Mouse (Mus musculus) adrenal gland, postnatal 0 days (tissue): Measurements from ENCODE around the gene Vmn1r93. TPM values are rescaled to one million over a fixed set of nuclear protein-coding genes. Genes with fewer than 3 reads are reported as not detected.

Source experiments
- polyA plus RNA-seq: library from polyadenylated mRNA; unstranded; fragments of >200 nt; fragmentation: Nextera tagmentation; extraction: Ambion mirVana; gene quantifications from 2 replicates; pipeline ENCODE4 v1.2.1, GENCODE M21; 2015

Vmn1r93 gene
- not detected in 2 replicates for polyA plus RNA-seq

DNA sequence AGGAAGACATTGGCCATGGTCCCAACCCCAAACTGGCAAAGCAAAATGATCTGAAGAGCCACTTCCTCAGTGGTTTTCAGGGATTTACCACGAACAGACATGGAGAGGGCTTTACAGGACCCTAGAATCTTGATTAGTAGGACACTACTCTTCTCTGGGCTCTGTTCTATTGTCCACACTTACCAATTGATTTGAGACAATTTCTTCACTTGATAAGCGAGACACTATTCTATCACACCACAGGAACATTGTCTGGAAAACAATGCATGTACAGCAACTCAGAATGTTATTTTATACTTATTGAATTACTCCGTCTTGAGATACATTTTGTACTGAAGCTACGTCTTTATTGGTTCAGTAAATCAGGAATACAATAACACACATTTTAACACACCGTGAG lies at the start of gene Vmn1r93:
Gene Vmn1r93 (minus strand): TSS at position 101 of the 400 bp plus-strand sequence.

DNA sequence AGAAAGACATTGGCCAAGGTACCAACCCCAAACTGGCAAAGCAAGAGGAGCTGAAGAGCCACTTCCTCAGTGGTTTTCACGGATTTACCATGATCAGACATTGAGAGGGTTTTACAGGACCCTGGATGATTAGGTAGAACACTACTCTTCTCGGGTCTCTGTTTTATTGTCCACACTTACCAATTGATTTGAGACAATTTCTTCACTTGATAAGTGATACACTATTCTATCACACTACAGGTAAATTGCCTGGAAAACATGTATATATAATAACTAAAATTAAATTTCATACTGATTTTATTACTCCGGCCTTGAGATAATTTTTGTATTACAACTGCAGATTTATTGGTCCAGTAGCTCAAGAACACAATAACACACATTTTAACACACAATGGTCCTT lies 29.4 kb upstream of the Vmn1r93 start, which contains the start of gene Vmn1r94:
Gene Vmn1r94 (minus strand): TSS at position 101 of the 400 bp plus-strand sequence.

GRCm38 (mm10) chr7:20122479-20122878 lies 16.4 kb downstream of the Vmn1r93 start, which contains the start of gene Gm16442:
Gm16442 (minus strand) TSS chr7:20122579.

GRCm38 (mm10) chr7:20099380-20099779 lies 39.5 kb downstream of the Vmn1r93 start, which contains the start of gene Vmn1r91:
Vmn1r91 (plus strand) TSS chr7:20099680.

Other genes starting within 250 kb of the Vmn1r93 start
- gene Pvr, start 217.9 kb downstream of the Vmn1r93 start, polyA plus RNA-seq: 6.0 and 10.1 TPM in 2 replicates
- gene Igsf23, start 188.3 kb downstream of the Vmn1r93 start, polyA plus RNA-seq: 0.08 and 0.32 TPM in 2 replicates
- 0.06 TPM in 1 of 2 replicates, not detected in the other for gene Ceacam20, start 173.7 kb downstream of the Vmn1r93 start, polyA plus RNA-seq
- not detected in 2 replicates for gene Nlrp9b, start 147.6 kb downstream of the Vmn1r93 start, polyA plus RNA-seq
- gene Vmn1r91, start 39.4 kb downstream of the Vmn1r93 start, polyA plus RNA-seq: not detected in 2 replicates
- gene Gm16442, start 16.5 kb downstream of the Vmn1r93 start, polyA plus RNA-seq: not detected in 2 replicates
- not detected in 2 replicates for gene Vmn1r94, start 29.3 kb upstream of the Vmn1r93 start, polyA plus RNA-seq
- not detected in 2 replicates for gene Vmn1r95, start 54.6 kb upstream of the Vmn1r93 start, polyA plus RNA-seq
- not detected in 2 replicates for gene Gm6164, start 66.5 kb upstream of the Vmn1r93 start, polyA plus RNA-seq
- gene Gm4498, start 94.7 kb upstream of the Vmn1r93 start, polyA plus RNA-seq: not detected in 2 replicates
- not detected in 2 replicates for gene Gm5890, start 123.7 kb upstream of the Vmn1r93 start, polyA plus RNA-seq
- not detected in 2 replicates for gene Gm4133, start 195.0 kb upstream of the Vmn1r93 start, polyA plus RNA-seq
- gene Gm5728, start 236.3 kb upstream of the Vmn1r93 start, polyA plus RNA-seq: not detected in 2 replicates